Mouse (Mus musculus) bone marrow, adult 2 months (tissue): ENCODE measurements around the gene Tgtp2. TPM values are rescaled to one million over a fixed set of nuclear protein-coding genes. Genes with fewer than 3 reads are reported as not detected.
"Not testable (repeated sequence)": the region's sequence is repeated elsewhere in the genome, so short reads cannot be mapped to it uniquely, and the experiment has no call there.

ENCODE experiments used
- H3K27ac ChIP-seq: fragments of 200-500 bp; 2 replicates; pipeline ENCODE4 v1.5.1; 2012; ENCODE audit warnings: low read depth, mild to moderate bottlenecking, control low read depth, inconsistent platforms, low read length; ENCODE audit not compliant: control insufficient read depth, poor library complexity, insufficient read depth
- H3K4me1 ChIP-seq: fragments of 200-500 bp; 2 replicates; pipeline ENCODE4 v1.6.1; 2011; ENCODE audit warnings: low read length; ENCODE audit not compliant: control insufficient read depth, insufficient read depth
- H3K4me3 ChIP-seq: fragments of 200-500 bp; replicated peaks from 2 replicates; pipeline ENCODE3; 2011; ENCODE audit warnings: mild to moderate bottlenecking, low read depth, low read length, control low read depth; ENCODE audit not compliant: control insufficient read depth
- polyA plus RNA-seq: library from polyadenylated mRNA; stranded (reverse); fragments of >200 nt; gene quantifications from 2 replicates; pipeline ENCODE4 v1.2.4, GENCODE M21; 2011; ENCODE audit warnings: low replicate concordance; ENCODE audit not compliant: missing spikeins, insufficient read depth, insufficient read length

Gene Tgtp2
- polyA plus RNA-seq, 1 experiment: not detected

DNA sequence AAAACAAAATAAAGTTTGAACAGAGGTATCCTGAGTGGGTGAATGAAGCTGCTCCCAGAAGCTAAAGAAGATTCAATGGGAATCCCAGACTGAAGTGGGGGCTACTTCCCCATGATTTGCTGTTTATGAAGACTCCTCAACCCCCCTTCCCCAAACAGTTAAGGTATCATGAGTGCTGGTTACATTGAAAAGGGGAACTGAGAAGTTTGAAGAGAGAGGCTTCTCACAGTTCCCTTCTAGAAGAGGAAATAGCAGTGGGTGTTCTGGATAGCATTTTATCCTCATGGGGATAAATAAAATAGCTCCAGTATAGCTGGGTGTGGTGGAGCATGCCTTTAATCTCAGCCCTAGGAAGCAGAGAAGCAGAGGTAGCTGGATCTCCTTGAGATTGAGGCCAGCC lies 13.9 kb downstream of the Tgtp2 start:
- not testable (repeated sequence) for H3K4me3 ChIP-seq, H3K4me1 ChIP-seq

DNA sequence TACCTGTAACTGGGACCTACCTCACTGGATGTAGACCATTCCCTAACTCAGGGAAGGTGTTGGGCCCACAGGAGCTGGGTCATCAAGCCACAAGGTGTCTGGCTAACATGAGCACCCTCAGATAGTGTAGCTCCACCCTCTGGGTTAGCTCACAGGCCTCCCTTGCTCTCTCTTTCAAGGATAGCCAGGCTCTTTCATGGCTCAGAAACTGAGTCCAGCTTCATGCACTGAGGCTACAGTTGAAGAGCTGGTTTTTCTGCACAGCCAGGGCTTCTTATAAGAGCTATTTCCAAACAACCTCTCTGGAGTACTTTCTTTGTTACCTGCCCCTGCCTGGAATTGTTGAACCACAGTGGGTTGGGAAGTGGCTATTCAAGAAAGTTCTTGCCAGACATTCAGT lies 51.9 kb downstream of the Tgtp2 start:
- not testable (repeated sequence) for H3K4me1 ChIP-seq, H3K4me3 ChIP-seq, H3K27ac ChIP-seq

More for the DNA sequence above, 13.9 kb downstream of the Tgtp2 start:
- not testable (repeated sequence) for H3K27ac ChIP-seq

Other genes with a start within 250 kb of the Tgtp2 start
- 39.7 and 51.0 TPM in 2 replicates for gene Trim41, start 246.9 kb downstream of the Tgtp2 start, polyA plus RNA-seq
- gene Trim7, start 238.1 kb downstream of the Tgtp2 start, polyA plus RNA-seq: 8.4 and 14.4 TPM in 2 replicates
- 43.1 and 76.8 TPM in 2 replicates for gene Gm12184, start 237.6 kb downstream of the Tgtp2 start, polyA plus RNA-seq
- 15.8 and 21.3 TPM in 2 replicates for gene Irgm1, start 192.5 kb downstream of the Tgtp2 start, polyA plus RNA-seq
- 2.0 TPM in 1 of 2 replicates, not detected in the other for gene Gm5431, start 162.0 kb downstream of the Tgtp2 start, polyA plus RNA-seq
- gene Psme2b, start 118.0 kb downstream of the Tgtp2 start, polyA plus RNA-seq: 16.9 and 66.0 TPM in 2 replicates
- gene Olfr56, start 85.3 kb downstream of the Tgtp2 start, polyA plus RNA-seq: 0.88 and 2.1 TPM in 2 replicates
- gene 9930111J21Rik1, start 84.8 kb downstream of the Tgtp2 start, polyA plus RNA-seq: 5.1 and 7.9 TPM in 2 replicates
- not detected in 2 replicates for gene Gm12185, start 72.0 kb downstream of the Tgtp2 start, polyA plus RNA-seq
- 7.3 and 8.9 TPM in 2 replicates for gene Tgtp1, start 70.0 kb downstream of the Tgtp2 start, polyA plus RNA-seq
- gene 9930111J21Rik2, start 13.0 kb downstream of the Tgtp2 start, polyA plus RNA-seq: 9.1 and 13.8 TPM in 2 replicates
- gene Ifi47, start 12.4 kb upstream of the Tgtp2 start, polyA plus RNA-seq: 18.2 and 26.2 TPM in 2 replicates
- not detected in 2 replicates for gene Olfr1396, start 50.7 kb upstream of the Tgtp2 start, polyA plus RNA-seq
- gene Olfr1395, start 78.1 kb upstream of the Tgtp2 start, polyA plus RNA-seq: not detected in 2 replicates
- not detected in 2 replicates for gene Olfr1394, start 90.2 kb upstream of the Tgtp2 start, polyA plus RNA-seq
- gene Btnl9, start 123.0 kb upstream of the Tgtp2 start, polyA plus RNA-seq: 2.1 and 4.9 TPM in 2 replicates
- gene Zfp62, start 139.1 kb upstream of the Tgtp2 start, polyA plus RNA-seq: 10.4 and 12.0 TPM in 2 replicates
- 37.4 and 63.1 TPM in 2 replicates for gene Mgat1, start 180.0 kb upstream of the Tgtp2 start, polyA plus RNA-seq
- 0.50 TPM in 1 of 2 replicates, not detected in the other for gene Olfr1393, start 214.1 kb upstream of the Tgtp2 start, polyA plus RNA-seq
- not detected in 2 replicates for gene Olfr1392, start 221.1 kb upstream of the Tgtp2 start, polyA plus RNA-seq
- gene Olfr10, start 240.5 kb upstream of the Tgtp2 start, polyA plus RNA-seq: not detected in 2 replicates